Mouse (Mus musculus): Measurements from ENCODE around the gene Aff3. TPM values are rescaled to one million over a fixed set of nuclear protein-coding genes. Genes with fewer than 3 reads are reported as not detected.

The Aff3 gene
- polyA plus RNA-seq, 1 experiment from 2014 or later: 2.1 TPM

DNA sequence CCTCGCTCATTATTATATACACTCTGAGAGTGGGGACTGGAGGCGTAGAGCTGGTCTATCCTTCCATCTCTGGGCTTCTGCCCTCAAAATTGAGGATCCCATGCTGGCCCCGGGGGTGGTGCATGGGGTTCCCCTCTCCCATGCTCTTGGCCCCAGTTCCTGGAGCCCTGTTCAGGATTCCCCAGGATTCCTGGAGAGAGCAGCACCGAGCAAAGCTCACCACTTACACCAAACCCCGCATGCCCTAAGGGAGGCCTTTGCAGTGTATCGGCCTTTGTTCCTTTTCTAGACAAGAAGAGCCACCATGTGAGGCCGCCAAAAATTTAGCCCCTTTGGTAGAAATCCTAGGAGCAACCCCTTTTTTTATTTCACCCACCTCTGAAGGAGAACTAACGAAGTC is 36.3 kb downstream of the Aff3 start:
- WGBS: 44% methylated on average over 8 of the region's 8 CpGs
- peak overlapping the region; percentile 83; the same call in 1 of the 2 replicates for H3K4me3 ChIP-seq
- H3K27ac ChIP-seq (replicated peaks): peak overlapping the region; percentile 79

DNA sequence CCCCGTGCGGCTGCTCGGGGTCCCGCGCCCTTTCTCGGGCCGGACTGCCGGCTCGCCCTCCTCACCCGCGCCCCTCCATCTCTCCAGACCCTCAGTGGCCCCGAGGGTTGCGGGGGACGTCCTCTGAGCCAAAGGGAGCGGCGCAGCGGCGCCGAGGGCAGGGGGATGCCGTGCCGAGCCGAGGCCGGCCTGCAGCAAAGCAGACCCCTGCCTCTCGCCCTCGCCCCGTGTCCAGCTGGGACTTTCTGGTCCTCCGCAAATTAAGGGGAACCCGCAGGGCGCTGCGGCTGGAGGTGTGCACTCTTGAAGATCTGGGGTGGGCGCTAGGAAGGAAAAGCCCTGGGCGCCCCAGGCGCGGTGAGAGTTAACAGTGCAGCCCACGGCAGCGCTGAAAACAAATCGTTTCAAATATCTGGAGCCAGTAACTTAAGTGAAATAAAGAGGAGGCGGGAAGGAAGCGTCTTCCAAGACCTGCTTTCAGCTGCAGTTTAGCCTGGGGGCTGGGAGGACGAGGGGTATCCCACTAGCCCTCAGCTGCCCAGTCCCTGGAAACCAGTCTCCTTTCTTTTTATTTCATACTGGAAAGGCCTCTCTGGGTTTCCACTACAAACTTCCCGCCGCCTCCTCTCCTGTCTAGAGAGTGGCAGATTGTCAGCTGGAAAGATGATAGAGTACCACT is 36.9 kb downstream of the Aff3 start:
- 1% methylated on average over 42 of the region's 42 CpGs for WGBS

More for the DNA sequence above, 36.3 kb downstream of the Aff3 start:
- ATAC-seq (ENCODE audit: extremely low read depth, insufficient number of reproducible peaks, low FRiP score, low TSS enrichment): no peak
- H3K4me2 ChIP-seq: peak overlapping the region; percentile 98
- no peaks in the 10 kb centered on the region for H3K9me3 ChIP-seq
- peaks cover 51% of the 10 kb centered on the region for H3K27me3 ChIP-seq (replicated peaks)
- no peaks in the 10 kb centered on the region for H3K36me3 ChIP-seq
- peaks cover 19% of the 10 kb centered on the region for H3K4me1 ChIP-seq
- H3K9ac ChIP-seq: peak overlapping the region; percentile 90; the same call in 1 of the 2 replicates

DNA sequence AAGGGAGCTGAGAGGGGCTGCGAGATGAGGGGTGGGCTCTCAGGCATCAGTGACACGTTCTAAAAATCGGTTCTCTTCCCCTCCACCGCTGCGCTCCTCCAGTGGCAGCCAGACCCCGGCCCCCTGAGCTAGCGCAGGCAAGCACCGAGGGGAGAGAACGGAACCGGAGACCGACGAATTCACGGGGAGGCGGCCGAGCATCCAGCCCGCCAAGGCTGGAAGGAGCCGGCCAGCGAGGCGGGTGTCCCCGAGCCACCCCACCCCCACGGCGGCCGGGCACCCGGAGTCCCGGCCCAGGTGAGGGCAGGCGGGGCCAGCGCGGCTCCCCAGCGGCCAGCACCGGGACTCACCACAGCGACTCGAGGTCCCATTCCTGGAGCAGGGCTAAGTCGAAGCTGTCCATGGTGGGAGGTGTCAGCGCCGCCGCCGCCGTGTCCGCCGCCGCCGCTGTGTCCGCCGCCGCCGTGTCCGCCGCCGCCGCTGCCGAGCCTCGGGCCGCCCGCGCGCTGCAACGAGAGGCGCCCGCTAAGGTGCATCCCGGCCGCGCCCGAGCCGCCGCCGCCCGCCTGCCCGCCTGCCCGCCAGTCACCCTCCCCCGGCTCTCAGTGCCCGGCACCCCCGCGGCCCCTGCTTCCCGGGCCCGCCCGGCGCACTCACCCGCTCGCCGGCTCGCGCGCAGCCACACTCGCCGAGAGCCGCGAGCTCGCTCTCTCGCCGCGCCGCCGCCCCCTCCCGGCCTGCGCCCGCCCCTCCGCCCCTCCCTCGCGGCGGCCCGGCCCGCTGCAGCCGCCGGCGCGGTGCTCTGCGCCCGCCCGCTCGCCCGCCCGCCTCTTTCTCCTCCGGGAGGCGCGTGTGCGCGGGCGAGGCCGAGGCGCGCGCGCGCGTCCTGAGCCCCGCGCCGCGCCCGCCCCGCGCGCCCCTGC is 37.8 kb downstream of the Aff3 start:
- Histone ChIP-seq H3K27ac (replicated peaks) (peak overlapping the region; percentile 79), H3K4me3 (peak overlapping the region; percentile 83), H3K36me3 (no peaks in the 10 kb centered on the region), H3K4me1 (peaks cover 19% of the 10 kb centered on the region), H3K4me2 (peak overlapping the region; percentile 98), H3K9ac (peak overlapping the region; percentile 90), H3K27me3 (replicated peaks) (peaks cover 51% of the 10 kb centered on the region), H3K9me3 (no peaks in the 10 kb centered on the region)
- under 1% methylated on average over 85 of the region's 133 CpGs for WGBS
- peak; percentile 45; the same call in 1 of the 2 replicates for ATAC-seq (ENCODE audit: extremely low read depth, insufficient number of reproducible peaks, low FRiP score, low TSS enrichment)

More for the DNA sequence above, 36.9 kb downstream of the Aff3 start:
- H3K27ac ChIP-seq (replicated peaks): peak overlapping the region; percentile 79
- H3K4me2 ChIP-seq: peak overlapping the region; percentile 98
- H3K4me1 ChIP-seq: peaks cover 19% of the 10 kb centered on the region
- no peaks in the 10 kb centered on the region for H3K9me3 ChIP-seq
- H3K27me3 ChIP-seq (replicated peaks): peaks cover 51% of the 10 kb centered on the region
- peak overlapping the region; percentile 90 for H3K9ac ChIP-seq
- H3K36me3 ChIP-seq: no peaks in the 10 kb centered on the region
- H3K4me3 ChIP-seq: peak overlapping the region; percentile 83
- ATAC-seq (ENCODE audit: extremely low read depth, insufficient number of reproducible peaks, low FRiP score, low TSS enrichment): peak; percentile 22; the same call in 1 of the 2 replicates

DNA sequence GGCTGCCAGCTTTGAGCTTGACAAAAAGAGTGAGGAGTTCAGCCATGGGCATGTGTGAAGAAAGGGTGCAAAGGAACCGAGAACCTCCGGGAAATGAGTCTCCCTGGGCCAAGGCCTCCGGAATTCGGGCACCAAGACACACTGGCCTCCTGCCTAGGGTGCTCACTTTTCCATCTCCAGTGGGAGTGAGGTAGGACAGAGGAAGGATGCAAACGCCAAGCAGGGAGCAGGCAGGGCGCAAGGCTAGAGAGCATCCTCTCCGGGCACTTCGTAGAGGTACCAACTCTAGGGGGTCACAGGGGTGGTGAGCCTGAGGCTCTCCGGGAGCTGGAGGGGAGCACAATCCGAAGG is 38.4 kb downstream of the Aff3 start:
- WGBS: 1% methylated on average over 10 of the region's 10 CpGs
- peaks cover 49% of the 10 kb centered on the region for H3K27me3 ChIP-seq (replicated peaks)
- no peaks in the 10 kb centered on the region for H3K9me3 ChIP-seq
- peak overlapping the region; percentile 98 for H3K4me2 ChIP-seq
- peak overlapping the region; percentile 79; the same call in 1 of the 2 replicates for H3K27ac ChIP-seq (replicated peaks)
- H3K4me3 ChIP-seq: peak overlapping the region; percentile 83
- no peaks in the 10 kb centered on the region for H3K36me3 ChIP-seq
- peaks cover 22% of the 10 kb centered on the region for H3K4me1 ChIP-seq
- ATAC-seq (ENCODE audit: extremely low read depth, insufficient number of reproducible peaks, low FRiP score, low TSS enrichment): no peak
- H3K9ac ChIP-seq: peak overlapping the region; percentile 90

DNA sequence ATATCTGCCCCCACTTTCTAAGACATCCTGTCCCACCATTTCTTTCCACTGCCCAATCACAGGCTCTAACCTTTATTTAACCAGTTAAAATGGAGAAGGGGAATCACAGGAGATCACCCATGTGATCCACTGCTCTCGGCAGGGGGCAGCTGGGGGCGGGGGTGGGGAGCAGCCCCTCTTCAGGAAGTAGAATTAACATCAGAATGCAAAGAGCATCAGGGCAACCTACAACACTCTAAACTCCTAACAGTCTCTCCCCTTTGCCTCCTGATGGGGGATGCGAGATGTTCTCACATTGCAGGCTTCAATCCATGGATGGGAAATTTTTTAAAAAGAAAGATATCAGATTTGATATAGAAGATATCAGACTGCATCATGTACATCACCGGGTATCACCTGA is 42.9 kb downstream of the Aff3 start:
- H3K4me3 ChIP-seq: no peak overlapping the region
- H3K4me2 ChIP-seq: no peak overlapping the region
- no peaks in the 10 kb centered on the region for H3K9me3 ChIP-seq
- H3K27ac ChIP-seq (replicated peaks): no peak overlapping the region
- no peak overlapping the region for H3K9ac ChIP-seq
- H3K36me3 ChIP-seq: no peaks in the 10 kb centered on the region
- 47% methylated on average over 4 of the region's 4 CpGs for WGBS
- peaks cover 13% of the 10 kb centered on the region for H3K27me3 ChIP-seq (replicated peaks)
- ATAC-seq (ENCODE audit: extremely low read depth, insufficient number of reproducible peaks, low FRiP score, low TSS enrichment): no peak
- peaks cover 26% of the 10 kb centered on the region for H3K4me1 ChIP-seq

DNA sequence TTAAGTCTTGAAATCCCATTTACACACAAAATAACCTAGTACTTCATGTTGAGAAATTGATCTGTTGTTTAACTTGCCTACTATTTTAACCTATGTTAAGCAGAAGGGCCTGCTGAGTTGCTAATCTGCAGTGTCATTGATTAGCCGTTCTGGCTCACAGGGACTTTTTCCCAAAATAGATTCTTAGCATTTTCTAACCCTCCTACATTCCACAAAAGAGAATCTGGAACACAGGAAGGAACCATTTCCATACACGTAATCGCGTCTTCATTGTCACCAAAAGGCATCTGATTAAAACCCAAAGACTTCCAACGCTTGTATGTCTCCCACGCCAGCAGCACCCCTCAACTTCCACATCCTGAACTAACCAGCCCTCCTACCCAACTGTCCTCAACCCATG is 44.4 kb downstream of the Aff3 start:
- ATAC-seq (ENCODE audit: extremely low read depth, insufficient number of reproducible peaks, low FRiP score, low TSS enrichment): no peak
- 53% methylated on average over 6 of the region's 6 CpGs for WGBS

DNA sequence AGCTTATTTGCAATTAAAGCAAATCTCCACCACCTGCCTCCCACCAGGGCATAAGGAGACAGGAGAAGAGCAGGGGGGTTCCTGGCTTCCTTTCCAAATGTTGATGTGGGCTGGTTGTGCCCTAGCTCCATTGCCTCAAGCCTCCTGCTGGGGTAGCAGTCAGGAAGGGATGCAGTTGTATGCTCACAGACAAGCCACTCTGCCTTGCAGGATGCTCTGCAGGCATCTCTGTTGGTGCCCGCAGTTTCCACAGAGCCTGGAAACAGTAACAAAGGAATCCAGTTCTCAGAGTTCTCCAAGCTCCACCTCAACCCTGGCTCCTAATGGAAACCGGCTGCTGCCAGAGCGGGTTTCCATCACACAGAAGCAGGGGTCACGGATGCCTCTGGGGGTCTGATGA is 58.0 kb downstream of the Aff3 start:
- Histone ChIP-seq H3K9ac (no peak overlapping the region), H3K27me3 (replicated peaks) (no peaks in the 10 kb centered on the region), H3K4me3 (no peak overlapping the region), H3K4me2 (no peak overlapping the region), H3K9me3 (no peaks in the 10 kb centered on the region), H3K36me3 (no peaks in the 10 kb centered on the region), H3K27ac (replicated peaks) (no peak overlapping the region), H3K4me1 (peaks cover 5% of the 10 kb centered on the region; the same call in 1 of the 2 replicates)
- no peak for ATAC-seq (ENCODE audit: extremely low read depth, insufficient number of reproducible peaks, low FRiP score, low TSS enrichment)
- 45% methylated on average over 4 of the region's 4 CpGs for WGBS

More for the DNA sequence above, 44.4 kb downstream of the Aff3 start:
- Histone ChIP-seq H3K9ac (no peak overlapping the region), H3K36me3 (no peaks in the 10 kb centered on the region), H3K4me3 (no peak overlapping the region), H3K27me3 (replicated peaks) (no peaks in the 10 kb centered on the region), H3K4me2 (no peak overlapping the region), H3K9me3 (no peaks in the 10 kb centered on the region), H3K4me1 (peaks cover 13% of the 10 kb centered on the region), H3K27ac (replicated peaks) (no peak overlapping the region)

DNA sequence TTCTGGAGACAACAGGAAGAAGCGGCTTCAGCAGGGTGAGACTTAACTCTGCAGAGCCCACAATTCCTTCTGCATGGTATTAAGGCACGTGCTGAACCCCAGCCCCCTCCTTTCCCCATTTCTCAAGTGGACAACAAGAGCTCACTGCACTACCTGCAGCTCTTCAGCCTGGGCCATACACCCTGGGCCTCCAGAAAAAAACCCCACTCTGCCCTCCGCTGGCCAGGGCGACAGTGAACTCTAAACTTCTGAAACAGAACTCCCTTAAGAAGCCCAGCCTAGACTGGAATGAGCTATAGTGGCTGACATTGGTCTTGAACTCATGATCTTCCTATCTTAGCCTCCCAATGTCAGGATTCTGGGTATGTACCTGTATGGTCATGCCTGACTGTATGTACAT is 59.3 kb downstream of the Aff3 start:
- H3K4me1 ChIP-seq: peaks cover 11% of the 10 kb centered on the region; the same call in 1 of the 2 replicates

DNA sequence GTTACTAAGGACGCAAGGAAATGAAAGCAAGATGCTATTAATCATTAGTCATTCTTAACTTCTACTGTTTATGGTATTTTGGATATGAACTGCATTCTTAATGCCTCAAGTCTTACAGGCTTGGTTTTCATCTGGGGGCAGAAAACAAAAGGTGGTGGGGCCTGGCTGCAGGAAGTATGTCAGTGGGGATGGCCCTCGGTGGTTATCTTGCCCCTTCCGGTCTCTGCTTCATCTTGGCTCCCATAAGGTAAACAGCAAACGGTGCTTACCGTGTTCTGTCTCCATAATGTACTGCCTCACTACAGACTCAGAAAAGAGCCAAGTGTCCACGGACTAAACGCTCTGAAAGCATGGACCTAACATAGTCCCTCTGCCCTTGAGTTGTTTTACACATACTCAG is 60.1 kb downstream of the Aff3 start:
- Histone ChIP-seq H3K4me2 (no peak overlapping the region), H3K27me3 (replicated peaks) (no peaks in the 10 kb centered on the region), H3K4me3 (no peak overlapping the region), H3K36me3 (no peaks in the 10 kb centered on the region), H3K9me3 (no peaks in the 10 kb centered on the region), H3K4me1 (peaks cover 11% of the 10 kb centered on the region; the same call in 1 of the 2 replicates), H3K9ac (no peak overlapping the region), H3K27ac (replicated peaks) (no peak overlapping the region)
- ATAC-seq (ENCODE audit: extremely low read depth, insufficient number of reproducible peaks, low FRiP score, low TSS enrichment): no peak
- 75% methylated on average over 7 of the region's 7 CpGs for WGBS

More for the DNA sequence above, 59.3 kb downstream of the Aff3 start:
- Histone ChIP-seq H3K27me3 (replicated peaks) (no peaks in the 10 kb centered on the region), H3K27ac (replicated peaks) (no peak overlapping the region), H3K9me3 (no peaks in the 10 kb centered on the region), H3K9ac (no peak overlapping the region), H3K4me3 (no peak overlapping the region), H3K36me3 (no peaks in the 10 kb centered on the region), H3K4me2 (no peak overlapping the region)
- WGBS: 77% methylated on average over 4 of the region's 4 CpGs
- no peak for ATAC-seq (ENCODE audit: extremely low read depth, insufficient number of reproducible peaks, low FRiP score, low TSS enrichment)

DNA sequence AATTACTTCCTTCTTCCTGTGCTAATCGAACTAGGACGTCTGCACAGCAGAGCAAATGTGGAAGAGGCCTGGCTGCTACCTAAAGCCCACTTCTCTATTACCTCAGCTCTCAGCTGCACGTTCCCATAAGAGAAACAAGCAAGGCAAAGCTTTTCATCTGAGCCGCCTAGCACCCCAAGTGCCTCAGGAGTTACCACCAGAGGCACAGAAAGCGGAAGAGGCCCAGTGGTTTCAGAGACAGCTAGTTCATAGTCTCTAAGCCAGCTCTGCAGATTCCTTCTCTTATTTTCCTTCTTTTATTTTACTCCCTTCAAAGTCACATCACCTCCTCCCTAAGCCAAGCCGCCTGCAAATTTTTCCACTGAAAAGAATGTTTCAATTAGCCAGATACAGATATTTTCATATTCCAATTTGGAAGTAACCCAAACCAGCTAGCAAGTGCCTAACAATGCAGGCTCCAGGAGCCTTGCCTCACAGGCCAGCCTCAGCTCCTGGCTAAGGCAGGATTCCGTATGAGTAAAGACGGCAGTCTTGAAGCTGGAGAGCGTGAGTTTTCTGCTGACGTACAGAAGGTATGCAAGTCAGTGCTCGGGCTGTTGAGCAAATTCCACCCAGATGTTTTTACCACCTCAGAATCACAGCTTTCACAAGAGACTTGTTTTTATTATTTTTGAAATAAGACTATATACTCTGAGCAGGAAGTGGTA is 62.8 kb downstream of the Aff3 start:
- no peak overlapping the region for H3K9ac ChIP-seq
- no peak overlapping the region for H3K27ac ChIP-seq (replicated peaks)
- ATAC-seq (ENCODE audit: extremely low read depth, insufficient number of reproducible peaks, low FRiP score, low TSS enrichment): no peak
- H3K9me3 ChIP-seq: no peaks in the 10 kb centered on the region
- H3K27me3 ChIP-seq (replicated peaks): no peaks in the 10 kb centered on the region
- peaks cover 11% of the 10 kb centered on the region; the same call in 1 of the 2 replicates for H3K4me1 ChIP-seq
- H3K4me3 ChIP-seq: no peak overlapping the region
- WGBS: 65% methylated on average over 11 of the region's 11 CpGs
- no peak overlapping the region for H3K4me2 ChIP-seq
- H3K36me3 ChIP-seq: no peaks in the 10 kb centered on the region

DNA sequence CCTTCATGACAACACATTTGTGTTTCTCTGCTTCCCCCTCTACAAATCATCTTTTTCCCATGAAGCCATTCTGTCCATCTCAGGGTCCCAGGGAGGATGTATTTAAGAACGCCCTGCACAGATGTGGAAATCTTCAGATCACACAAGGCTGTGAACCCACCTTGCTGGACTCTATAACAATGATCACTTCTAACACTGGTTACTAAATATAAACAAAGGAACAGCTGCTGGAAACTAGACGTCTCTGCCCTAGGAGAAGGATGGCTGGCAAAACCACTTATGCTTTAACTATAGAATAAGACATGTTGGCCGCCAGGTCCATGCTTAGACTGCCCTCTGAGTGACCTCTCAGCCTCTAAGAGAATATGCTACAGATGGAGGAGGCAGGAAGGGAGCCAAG is 69.4 kb downstream of the Aff3 start:
- no peaks in the 10 kb centered on the region for H3K9me3 ChIP-seq
- ATAC-seq (ENCODE audit: extremely low read depth, insufficient number of reproducible peaks, low FRiP score, low TSS enrichment): no peak
- peaks cover 30% of the 10 kb centered on the region for H3K4me1 ChIP-seq
- no peaks in the 10 kb centered on the region for H3K27me3 ChIP-seq (replicated peaks)
- H3K27ac ChIP-seq (replicated peaks): no peak overlapping the region
- no peak overlapping the region for H3K4me2 ChIP-seq
- no peak overlapping the region for H3K4me3 ChIP-seq
- H3K9ac ChIP-seq: no peak overlapping the region
- WGBS: 36% methylated on average over 3 of the region's 3 CpGs
- no peaks in the 10 kb centered on the region for H3K36me3 ChIP-seq
